Mouse (Mus musculus) Patski (cell line): ENCODE data around the gene Tab3. TPM values are rescaled to one million over a fixed set of nuclear protein-coding genes. Genes with fewer than 3 reads are reported as not detected.

Experiments used
- ATAC-seq: fragments of 100-300 bp; one replicate; pipeline ENCODE4 v1.8.0; 2021
- CTCF ChIA-PET: fragments of 350-600 bp; sonication (Branson Sonifier 250); formaldehyde crosslinking; loops from one replicate; lab custom pipeline; 2022; ENCODE audit warnings: inconsistent platforms; lab: Charles Lee
- POLR2A ChIA-PET: fragments of 350-600 bp; sonication (Branson Sonifier 250); formaldehyde crosslinking; loops from one replicate; lab custom pipeline; 2022; ENCODE audit warnings: antibody characterized with exemption, inconsistent platforms; lab: Charles Lee
- DNase-seq: peaks from one replicate; pipeline ENCODE4 v3.0.0-alpha.2; 2011; ENCODE audit warnings: low read depth, low spot score
- H3K27me3 ChIP-seq: fragments of 371-371 bp; one replicate; pipeline ENCODE4 v1.5.1; 2021
- CTCF ChIP-seq: fragments of 100-300 bp; IDR thresholded peaks from one replicate; pipeline ENCODE4 v1.5.1; 2021
- in situ Hi-C: fragments of 300-500 bp; cut with MboI; formaldehyde crosslinking; loops from 3 replicates; pipeline ENCODE4 v1.11.1; 2018; ENCODE audit warnings: low pct_unique_long_range_greater_than_20kb, mixed read lengths
- polyA plus RNA-seq: library from polyadenylated mRNA; unstranded; gene quantifications from one replicate; pipeline ENCODE4 v1.2.3, GENCODE M21; 2021

Tab3 gene
- polyA plus RNA-seq, 1 experiment from 2014 or later, result 11.0 TPM

DNA sequence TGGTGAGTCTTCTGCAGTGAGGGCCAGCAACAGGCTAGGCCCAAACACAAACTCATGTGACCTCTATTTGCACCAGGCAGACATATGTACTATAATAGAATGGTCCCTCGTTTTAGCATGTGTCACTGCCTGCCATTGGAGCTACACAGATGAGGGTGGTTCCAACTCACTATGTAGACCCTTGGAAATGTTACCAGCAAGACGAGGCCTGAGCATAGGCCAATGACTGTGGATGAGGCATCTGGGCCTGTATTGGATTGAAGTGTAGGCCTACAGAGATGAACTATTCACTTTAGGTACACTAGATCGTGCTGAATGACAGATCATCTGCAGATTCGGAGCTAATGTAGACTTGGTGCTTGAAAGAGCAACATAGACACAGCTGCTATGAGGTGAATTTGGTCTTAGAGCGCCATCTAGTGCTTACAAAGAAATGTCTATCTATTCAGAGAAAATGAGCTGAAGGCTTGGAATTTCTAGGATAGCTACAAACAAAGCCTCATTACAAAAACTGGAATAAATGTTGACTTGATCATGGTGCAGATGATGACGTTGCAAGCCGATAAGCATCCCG, 72.5 kb downstream of the Tab3 start:
- ChIA-PET POLR2A (no interaction called here), CTCF (interaction anchor here (0.8 to 2.2 kb wide), 11 partner anchors 9 to 1193 kb away, joined by 3 to 7 read pairs (median 4); no protein-coding TSS in a partner anchor)
- peak; percentile 60 for ATAC-seq
- peak; percentile 71 for TF ChIP-seq CTCF
- peaks cover 25% of the 10 kb centered on the region for H3K27me3 ChIP-seq
- in situ Hi-C loops, result loop anchor here (5.0 kb wide), 1 partner anchor 149 kb away; no protein-coding TSS in a partner anchor
- no peak for DNase-seq

DNA sequence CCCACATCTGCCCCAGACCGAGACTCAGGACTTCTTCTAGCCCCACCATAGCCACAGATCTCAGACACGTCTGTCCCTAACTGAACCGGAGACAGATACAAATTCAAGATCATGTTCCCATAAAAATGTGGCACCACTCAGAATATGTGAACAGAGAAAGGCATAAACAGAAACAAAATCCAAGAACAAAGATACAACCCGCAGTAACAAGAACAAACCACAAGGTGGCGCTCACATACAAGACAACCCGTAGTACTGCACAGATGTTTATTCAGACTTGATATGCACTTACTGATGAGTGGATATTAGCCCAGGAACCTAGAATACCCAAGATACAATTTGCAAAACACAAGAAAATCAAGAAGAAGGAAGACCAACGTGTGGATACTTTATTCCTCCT, 103.0 kb downstream of the Tab3 start:
- TF ChIP-seq CTCF, result peak; percentile 74
- peak; percentile 7 for DNase-seq
- in situ Hi-C loops, result loop anchor here (5.0 to 10.0 kb wide), 2 partner anchors 200 to 238 kb away; no protein-coding TSS in a partner anchor
- peak; percentile 31 for ATAC-seq
- ChIA-PET POLR2A (no interaction called here), CTCF (no interaction called here)
- peaks cover 22% of the 10 kb centered on the region for H3K27me3 ChIP-seq

DNA sequence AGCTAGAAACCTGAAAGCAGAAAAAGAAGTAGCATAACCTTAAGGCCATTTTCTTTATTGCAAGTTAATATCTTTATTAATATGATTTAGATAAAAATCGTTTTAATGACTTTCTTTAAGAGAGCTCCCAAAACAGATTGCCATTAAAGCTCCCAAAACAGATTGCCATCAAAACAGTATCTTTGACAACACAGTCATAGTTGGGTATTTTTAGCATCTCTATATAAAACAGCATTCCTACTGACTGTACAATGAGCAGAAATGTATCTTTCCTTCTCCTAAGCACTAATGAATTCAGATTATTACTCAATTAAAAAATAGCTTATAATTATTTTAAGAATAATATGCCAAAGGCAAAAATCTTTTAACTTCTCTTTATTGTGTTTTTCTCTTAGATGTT, 108.3 kb downstream of the Tab3 start:
- peaks cover 19% of the 10 kb centered on the region for H3K27me3 ChIP-seq
- ChIA-PET CTCF (interaction anchor here (1.2 to 2.3 kb wide), 2 partner anchors 197 to 204 kb away, joined by 3 to 9 read pairs; no protein-coding TSS in a partner anchor), POLR2A (no interaction called here)
- TF ChIP-seq CTCF, result no peak
- no peak for DNase-seq
- in situ Hi-C loops, result no loop called here
- no peak for ATAC-seq

DNA sequence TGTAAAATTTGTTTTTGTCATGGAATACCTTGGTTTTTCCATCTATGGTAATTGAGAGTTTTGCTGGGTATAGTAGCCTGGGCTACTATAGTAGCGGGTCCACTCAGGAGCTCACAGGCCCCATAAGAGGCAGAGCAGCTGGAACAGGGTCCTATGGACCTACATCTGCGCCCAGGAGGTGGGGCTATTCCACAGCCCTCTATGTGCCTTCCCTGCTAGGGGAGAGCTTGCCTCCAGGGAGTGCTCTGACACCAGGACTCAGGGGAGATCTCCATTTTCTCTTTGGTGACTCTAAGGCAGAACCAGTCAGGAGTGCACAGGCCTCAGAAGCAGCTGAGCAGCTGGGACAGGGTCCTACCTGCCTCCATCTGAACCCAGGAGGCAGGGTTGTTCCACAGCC, 109.9 kb downstream of the Tab3 start:
- ChIA-PET POLR2A (no interaction called here), CTCF (no interaction called here)
- H3K27me3 ChIP-seq, result peaks cover 19% of the 10 kb centered on the region
- ATAC-seq (no peak), DNase-seq (no peak)
- no peak for TF ChIP-seq CTCF
- in situ Hi-C loops, result no loop called here

Other genes starting within 250 kb of the Tab3 start
- 11.8 TPM for gene Gk, start 202.8 kb downstream of the Tab3 start, polyA plus RNA-seq